ENCODE assay signal across 9 mouse cellular contexts in genomic region chr7:45154993-45155514, GRCm38 (mm10). TPM values are rescaled to one million over a fixed set of nuclear protein-coding genes. Genes with fewer than 3 reads are reported as not detected.
A peak's percentile ranks its signal among the peaks of the same experiment; 100 is the strongest.
DNase-seq lines count a peak whose midpoint lies in the region; ATAC-seq and TF ChIP-seq lines count a peak whose summit lies in the region.
"Had no signal": no experiment of that assay in that cellular context is flagged by ENCODE, and none has a peak within 500 bp of the region (broad histone marks: within the 10 kb centered on the region; RNA-seq: fewer than 3 reads in every experiment).

No protein-coding gene starts in this region.

- 79% methylated on average over 12 of the region's 12 CpGs for WGBS in embryonic facial prominence, embryonic 12.5 days
- 79% methylated on average over 12 of the region's 12 CpGs for WGBS in limb, embryonic 12.5 days
- WGBS in midbrain, embryonic 14.5 days = 81% methylated on average over 12 of the region's 12 CpGs
- WGBS in thymus, adult 2 months = 86% methylated on average over 12 of the region's 12 CpGs

- intact Hi-C loops in heart, postnatal 36 days (cut with DNase I) = loop anchor here (1.0 kb wide), 1 partner anchor 27 kb away; the partner anchor contains the start of gene Rpl13a

- H3K9me3 ChIP-seq in erythroblast, embryonic 14.5 days (ENCODE audit: control insufficient read depth, low read length) = no peaks in the 10 kb centered on the region
- no peaks in the 10 kb centered on the region for H3K9me3 ChIP-seq in embryonic facial prominence, embryonic 12.5 days
- H3K9me3 ChIP-seq in limb, embryonic 12.5 days = no peaks in the 10 kb centered on the region
- no peaks in the 10 kb centered on the region for H3K9me3 ChIP-seq in midbrain, embryonic 14.5 days (ENCODE audit: control insufficient read depth, low read length)

- no peaks in the 10 kb centered on the region for H3K27me3 ChIP-seq in erythroblast, embryonic 14.5 days (ENCODE audit: control insufficient read depth)
- H3K27me3 ChIP-seq in embryonic facial prominence, embryonic 12.5 days = no peaks in the 10 kb centered on the region
- H3K27me3 ChIP-seq in limb, embryonic 12.5 days = no peaks in the 10 kb centered on the region
- no peaks in the 10 kb centered on the region for H3K27me3 ChIP-seq in midbrain, embryonic 14.5 days (ENCODE audit: control insufficient read depth, insufficient read depth, low read length)
- no peaks in the 10 kb centered on the region for H3K27me3 ChIP-seq in thymus, adult 2 months (ENCODE audit: control insufficient read depth, insufficient read depth, low read length)

- peak; percentile 89 for DNase-seq in NIH3T3 (ENCODE audit: low read depth)
- peak; percentile 52 to 56 for DNase-seq in heart, postnatal 36 days
- peak; percentile 56 for DNase-seq in midbrain, embryonic 14.5 days
- peak; percentile 56 for DNase-seq in thymus, adult 2 months

- 0 out of 2 replicates have a peak, but pooled peaks have one; percentile 27 for TF ChIP-seq CTCF in thymus, adult 2 months (IDR thresholded peaks at IDR 0.05; ENCODE audit: borderline replicate concordance, control insufficient read depth, extremely low read depth, insufficient read depth, low read length, poor library complexity)

- peak overlapping the region; percentile 77 for H3K4me3 ChIP-seq in erythroblast, embryonic 14.5 days (replicated peaks)
- peak overlapping the region; percentile 60 for H3K4me3 ChIP-seq in embryonic facial prominence, embryonic 12.5 days
- peak overlapping the region; percentile 64 for H3K4me3 ChIP-seq in limb, embryonic 12.5 days (replicated peaks)
- H3K4me3 ChIP-seq in midbrain, embryonic 14.5 days (replicated peaks; ENCODE audit: low read depth, low read length) = peak overlapping the region; percentile 63
- H3K4me3 ChIP-seq in thymus, adult 2 months (ENCODE audit: control insufficient read depth, insufficient read depth, low read length) = no peak overlapping the region

- ATAC-seq in erythroblast, adult 5-6 weeks (replicated peaks; ENCODE audit: low FRiP score, poor library complexity, severe bottlenecking) = no peak
- no peak for ATAC-seq in embryonic facial prominence, embryonic 12.5 days (ENCODE audit: insufficient number of reproducible peaks, insufficient read depth, low FRiP score, low TSS enrichment)
- ATAC-seq in limb, embryonic 12.5 days (ENCODE audit: insufficient number of reproducible peaks, insufficient read depth, low FRiP score, low TSS enrichment, low read depth) = no peak
- ATAC-seq in midbrain, embryonic 14.5 days (ENCODE audit: low FRiP score, low TSS enrichment) = no peak

- peak overlapping the region; percentile 74 for H3K4me2 ChIP-seq in embryonic facial prominence, embryonic 12.5 days (replicated peaks)
- peak overlapping the region; percentile 76 for H3K4me2 ChIP-seq in limb, embryonic 12.5 days
- peak overlapping the region; percentile 91 for H3K4me2 ChIP-seq in midbrain, embryonic 14.5 days (ENCODE audit: low read length)

- no peak for TF ChIP-seq POLR2A in thymus, adult 2 months (IDR thresholded peaks at IDR 0.05; ENCODE audit: control insufficient read depth, extremely low read depth, insufficient read depth, low read length, poor library complexity)

- no peak overlapping the region; the same call in 1 of the 2 replicates for H3K9ac ChIP-seq in embryonic facial prominence, embryonic 12.5 days
- H3K9ac ChIP-seq in limb, embryonic 12.5 days (replicated peaks) = 0 out of 2 replicates have a peak overlapping the region, but pooled peaks have one; percentile 81
- H3K9ac ChIP-seq in midbrain, embryonic 14.5 days (replicated peaks; ENCODE audit: low read length) = 0 out of 2 replicates have a peak overlapping the region, but pooled peaks have one; percentile 81

- peak overlapping the region; percentile 95; the same call in 1 of the 2 replicates for H3K27ac ChIP-seq in embryonic facial prominence, embryonic 12.5 days
- H3K27ac ChIP-seq in limb, embryonic 12.5 days = no peak overlapping the region
- 0 out of 2 replicates have a peak overlapping the region, but pooled peaks have one; percentile 95 for H3K27ac ChIP-seq in midbrain, embryonic 14.5 days (replicated peaks; ENCODE audit: low read depth, low read length)
- no peak overlapping the region for H3K27ac ChIP-seq in thymus, adult 2 months (ENCODE audit: control insufficient read depth, insufficient read depth, low read length)

- peaks cover 31% of the 10 kb centered on the region for H3K4me1 ChIP-seq in erythroblast, embryonic 14.5 days (ENCODE audit: control insufficient read depth)
- H3K4me1 ChIP-seq in embryonic facial prominence, embryonic 12.5 days = peaks cover 16% of the 10 kb centered on the region
- peaks cover 30% of the 10 kb centered on the region for H3K4me1 ChIP-seq in limb, embryonic 12.5 days (replicated peaks)
- H3K4me1 ChIP-seq in midbrain, embryonic 14.5 days (ENCODE audit: control insufficient read depth, insufficient read depth, low read length) = peaks cover 14% of the 10 kb centered on the region
- peaks cover 7% of the 10 kb centered on the region for H3K4me1 ChIP-seq in thymus, adult 2 months (replicated peaks; ENCODE audit: control insufficient read depth, insufficient read depth, low read length)

- peaks cover 35% of the 10 kb centered on the region for H3K36me3 ChIP-seq in erythroblast, embryonic 14.5 days (ENCODE audit: control insufficient read depth)
- peaks cover 28% of the 10 kb centered on the region for H3K36me3 ChIP-seq in embryonic facial prominence, embryonic 12.5 days
- H3K36me3 ChIP-seq in limb, embryonic 12.5 days = peaks cover 38% of the 10 kb centered on the region
- peaks cover 26% of the 10 kb centered on the region; the same call in 1 of the 2 replicates for H3K36me3 ChIP-seq in midbrain, embryonic 14.5 days (ENCODE audit: control insufficient read depth, insufficient read depth, low read length)
- no peaks in the 10 kb centered on the region for H3K36me3 ChIP-seq in thymus, adult 2 months (ENCODE audit: control insufficient read depth, insufficient read depth, low read length)

RNA-seq across cellular contexts. Expression of gene Aldh16a1, which starts 0.7 kb away (rescaled TPM):
- polyA plus RNA-seq in erythroblast, embryonic 14.5 days (2012) = 13.5 and 16.3 TPM in 2 replicates
- total RNA-seq in erythroblast, adult 5-6 weeks (2015; ENCODE audit: low replicate concordance) = 10.2 and 12.7 TPM in 2 replicates
- 6.3 and 10.3 TPM in 2 replicates for total RNA-seq in erythroblast, adult 5-6 weeks (2017; ENCODE audit: low replicate concordance)
- 43.8 and 45.2 TPM in 2 replicates for polyA plus RNA-seq in embryonic facial prominence, embryonic 12.5 days (2016; fragmentation: Nextera tagmentation; extraction: Ambion mirVana)
- 10 to 100 TPM; 20.6 to 22.8 TPM for total RNA-seq in heart, postnatal 36 days (2021)
- polyA plus RNA-seq in limb, embryonic 12.5 days (2016; fragmentation: Nextera tagmentation; extraction: Ambion mirVana) = 51.4 and 53.8 TPM in 2 replicates
- 21.2 and 24.1 TPM in 2 replicates for polyA plus RNA-seq in midbrain, embryonic 14.5 days (2014; fragmentation: Nextera tagmentation; extraction: Ambion mirVana)
- polyA plus RNA-seq in thymus, adult 2 months (2012; rRNA removed) = 97.2 and 101 TPM in 2 replicates

RNA-seq across cellular contexts. Expression of gene Pih1d1, which starts 1.0 kb away (rescaled TPM):
- 6.2 and 7.2 TPM in 2 replicates for polyA plus RNA-seq in erythroblast, embryonic 14.5 days (2012)
- 33.4 and 59.6 TPM in 2 replicates for total RNA-seq in erythroblast, adult 5-6 weeks (2015; ENCODE audit: low replicate concordance)
- total RNA-seq in erythroblast, adult 5-6 weeks (2017; ENCODE audit: low replicate concordance) = 2.7 and 15.8 TPM in 2 replicates
- 90.4 and 93.0 TPM in 2 replicates for polyA plus RNA-seq in embryonic facial prominence, embryonic 12.5 days (2016; fragmentation: Nextera tagmentation; extraction: Ambion mirVana)
- total RNA-seq in heart, postnatal 36 days (2021) = 10 to 100 TPM; 41.8 to 43.1 TPM
- 91.8 and 93.0 TPM in 2 replicates for polyA plus RNA-seq in limb, embryonic 12.5 days (2016; fragmentation: Nextera tagmentation; extraction: Ambion mirVana)
- polyA plus RNA-seq in midbrain, embryonic 14.5 days (2014; fragmentation: Nextera tagmentation; extraction: Ambion mirVana) = 92.8 and 96.2 TPM in 2 replicates
- 72.5 and 78.7 TPM in 2 replicates for polyA plus RNA-seq in thymus, adult 2 months (2012; rRNA removed)

RNA-seq across cellular contexts. Expression of gene Slc17a7, which starts 8.7 kb away (rescaled TPM):
- 0.02 TPM in 1 of 2 replicates, not detected in the other for polyA plus RNA-seq in erythroblast, embryonic 14.5 days (2012)
- total RNA-seq in erythroblast, adult 5-6 weeks (2015; ENCODE audit: low replicate concordance) = not detected in 2 replicates
- 0.28 TPM in 1 of 2 replicates, not detected in the other for total RNA-seq in erythroblast, adult 5-6 weeks (2017; ENCODE audit: low replicate concordance)
- polyA plus RNA-seq in embryonic facial prominence, embryonic 12.5 days (2016; fragmentation: Nextera tagmentation; extraction: Ambion mirVana) = 0.73 and 0.79 TPM in 2 replicates
- total RNA-seq in heart, postnatal 36 days (2021) = 10 to 100 TPM; 19.7 to 21.0 TPM
- polyA plus RNA-seq in limb, embryonic 12.5 days (2016; fragmentation: Nextera tagmentation; extraction: Ambion mirVana) = 0.17 and 0.25 TPM in 2 replicates
- 0.39 and 0.62 TPM in 2 replicates for polyA plus RNA-seq in midbrain, embryonic 14.5 days (2014; fragmentation: Nextera tagmentation; extraction: Ambion mirVana)
- 1.2 and 2.0 TPM in 2 replicates for polyA plus RNA-seq in thymus, adult 2 months (2012; rRNA removed)

RNA-seq across cellular contexts. Expression of gene Flt3l, which starts 18.8 kb away (rescaled TPM):
- polyA plus RNA-seq in erythroblast, embryonic 14.5 days (2012) = 1.7 TPM in 2 replicates
- total RNA-seq in erythroblast, adult 5-6 weeks (2015; ENCODE audit: low replicate concordance) = 1.3 and 3.8 TPM in 2 replicates
- 2.6 and 3.6 TPM in 2 replicates for total RNA-seq in erythroblast, adult 5-6 weeks (2017; ENCODE audit: low replicate concordance)
- 0.67 and 1.1 TPM in 2 replicates for polyA plus RNA-seq in embryonic facial prominence, embryonic 12.5 days (2016; fragmentation: Nextera tagmentation; extraction: Ambion mirVana)
- total RNA-seq in heart, postnatal 36 days (2021) = 10 to 100 TPM in 1 of 2 experiments, 1 to 10 TPM in 1; 7.0 to 16.1 TPM
- polyA plus RNA-seq in limb, embryonic 12.5 days (2016; fragmentation: Nextera tagmentation; extraction: Ambion mirVana) = 0.71 and 0.83 TPM in 2 replicates
- 0.50 and 1.4 TPM in 2 replicates for polyA plus RNA-seq in midbrain, embryonic 14.5 days (2014; fragmentation: Nextera tagmentation; extraction: Ambion mirVana)
- 177 and 207 TPM in 2 replicates for polyA plus RNA-seq in thymus, adult 2 months (2012; rRNA removed)

RNA-seq across cellular contexts. Expression of gene Gm45713, which starts 19.0 kb away (rescaled TPM):
- not detected in 2 replicates for polyA plus RNA-seq in erythroblast, embryonic 14.5 days (2012)
- not detected in 2 replicates for total RNA-seq in erythroblast, adult 5-6 weeks (2015; ENCODE audit: low replicate concordance)
- not detected in 2 replicates for total RNA-seq in erythroblast, adult 5-6 weeks (2017; ENCODE audit: low replicate concordance)
- 0.22 and 0.27 TPM in 2 replicates for polyA plus RNA-seq in embryonic facial prominence, embryonic 12.5 days (2016; fragmentation: Nextera tagmentation; extraction: Ambion mirVana)
- total RNA-seq in heart, postnatal 36 days (2021) = not detected
- 0.32 TPM in 1 of 2 replicates, not detected in the other for polyA plus RNA-seq in limb, embryonic 12.5 days (2016; fragmentation: Nextera tagmentation; extraction: Ambion mirVana)
- polyA plus RNA-seq in midbrain, embryonic 14.5 days (2014; fragmentation: Nextera tagmentation; extraction: Ambion mirVana) = 0.53 TPM in 1 of 2 replicates, not detected in the other
- 0.27 and 0.91 TPM in 2 replicates for polyA plus RNA-seq in thymus, adult 2 months (2012; rRNA removed)
- total RNA-seq: adrenal gland, adult 18-20 months had no signal

Comparison
In these comparisons a context has a peak if more than half of its experiments do, and no peak if none do; other contexts are left out.
1. H3K27ac ChIP-seq: peak in embryonic facial prominence, embryonic 12.5 days (single experiment) and midbrain, embryonic 14.5 days (single experiment); none in limb, embryonic 12.5 days (single experiment) and thymus, adult 2 months (single experiment).
2. Peak in every context shown above with its lines, with median percentiles within 50 percentile points of each other: DNase-seq and H3K4me2 ChIP-seq.